Mouse (Mus musculus) E14TG2a.4 (cell line): Measurements from ENCODE around the gene Lpar1.

ENCODE experiments used
- CTCF ChIP-seq: conservative IDR thresholded peaks from 2 replicates; pipeline ENCODE4 v1.5.1; 2014; ENCODE audit warnings: low read length
- NANOG ChIP-seq: IDR thresholded peaks from 2 replicates; pipeline ENCODE4 v1.6.1; 2014; ENCODE audit warnings: borderline replicate concordance, low read length, mixed read lengths
- POU5F1 ChIP-seq: IDR thresholded peaks from 2 replicates; pipeline ENCODE4 v1.6.1; 2014; ENCODE audit warnings: low read length, borderline replicate concordance

DNA sequence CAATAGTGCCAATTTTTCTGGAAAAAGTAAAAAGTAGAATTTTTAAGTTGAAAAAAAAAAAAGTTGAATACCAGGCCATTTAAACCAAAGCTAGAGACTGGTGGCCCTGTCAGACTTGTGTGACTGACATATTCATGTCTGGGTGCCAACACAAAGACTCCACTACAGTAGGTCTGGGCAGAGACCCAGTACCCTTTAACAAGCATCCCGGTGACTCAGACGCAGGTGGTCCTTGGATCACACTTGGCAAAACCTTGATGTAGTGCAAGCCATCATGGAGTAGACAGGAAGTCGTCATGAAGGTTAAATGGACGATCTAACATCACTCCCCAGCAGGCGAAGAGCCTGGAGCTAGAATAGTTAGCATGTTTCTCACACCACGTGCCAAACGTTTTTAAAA is 84.7 kb downstream of the Lpar1 start:
- TF ChIP-seq CTCF (no peak), POU5F1 (no peak), NANOG (no peak)
